Mouse (Mus musculus) liver (tissue): ENCODE measurements around the gene R3hdm1.

Source experiments
- DNase-seq: peaks from one replicate; pipeline ENCODE4 v3.0.0-alpha.2; 2020; ENCODE audit warnings: mixed read lengths

The R3hdm1 gene

GRCm38 (mm10) chr1:128102641-128103461 lies at the start of gene R3hdm1, which contains the start of gene Zranb3:
R3hdm1 (plus strand) TSS chr1:128103301.
Zranb3 (minus strand) TSS chr1:128103047.
- DNase-seq: peak; percentile 96

GRCm38 (mm10) chr1:128057269-128057668 lies 45.8 kb upstream of the R3hdm1 start:
- no peak for DNase-seq

GRCm38 (mm10) chr1:128058625-128059024 lies 44.5 kb upstream of the R3hdm1 start:
- no peak for DNase-seq

- no peak for DNase-seq
Observed at GRCm38 (mm10) chr1:128060655-128061344, 42.3 kb upstream of the R3hdm1 start.

- DNase-seq: no peak
Observed at GRCm38 (mm10) chr1:128061401-128061800, 41.7 kb upstream of the R3hdm1 start.

- DNase-seq: no peak
Observed at GRCm38 (mm10) chr1:128062167-128062566, 40.9 kb upstream of the R3hdm1 start.

- DNase-seq: no peak
Observed at GRCm38 (mm10) chr1:128064716-128065115, 38.4 kb upstream of the R3hdm1 start.

GRCm38 (mm10) chr1:128068945-128069397 lies 34.1 kb upstream of the R3hdm1 start:
- DNase-seq: peak; percentile 6

GRCm38 (mm10) chr1:128070003-128070402 lies 33.1 kb upstream of the R3hdm1 start:
- no peak for DNase-seq

GRCm38 (mm10) chr1:128073051-128073450 lies 30.1 kb upstream of the R3hdm1 start:
- no peak for DNase-seq

- no peak for DNase-seq
Observed at GRCm38 (mm10) chr1:128076791-128077479, 26.2 kb upstream of the R3hdm1 start.

GRCm38 (mm10) chr1:128077788-128078187 lies 25.3 kb upstream of the R3hdm1 start:
- DNase-seq: no peak

GRCm38 (mm10) chr1:128078646-128079045 lies 24.5 kb upstream of the R3hdm1 start:
- DNase-seq: no peak

- no peak for DNase-seq
Observed at GRCm38 (mm10) chr1:128080936-128081696, 22.0 kb upstream of the R3hdm1 start.

- no peak for DNase-seq
Observed at GRCm38 (mm10) chr1:128081873-128082272, 21.2 kb upstream of the R3hdm1 start.

- no peak for DNase-seq
Observed at GRCm38 (mm10) chr1:128082800-128083199, 20.3 kb upstream of the R3hdm1 start.

GRCm38 (mm10) chr1:128094686-128095085 lies 8.4 kb upstream of the R3hdm1 start:
- DNase-seq: no peak

- no peak for DNase-seq
Observed at GRCm38 (mm10) chr1:128098309-128098708, 4.8 kb upstream of the R3hdm1 start.

GRCm38 (mm10) chr1:128102251-128102640 lies 855 bp upstream of the R3hdm1 start:
- peak; percentile 49 for DNase-seq

GRCm38 (mm10) chr1:128103520-128104088 lies 503 bp downstream of the R3hdm1 start:
- DNase-seq: no peak

GRCm38 (mm10) chr1:128120913-128121627 lies 18.0 kb downstream of the R3hdm1 start:
- no peak for DNase-seq
